Mouse (Mus musculus): ENCODE results near the gene Adam21. TPM values are rescaled to one million over a fixed set of nuclear protein-coding genes. Genes with fewer than 3 reads are reported as not detected.
A peak's percentile ranks its signal among the peaks of the same experiment; 100 is the strongest.
"Not testable (repeated sequence)": the region's sequence is repeated elsewhere in the genome, so short reads cannot be mapped to it uniquely, and the experiment has no call there.

Gene Adam21
- not detected for total RNA-seq (2021)
- long read RNA-seq, experiment 1: 0 reads
- long read RNA-seq, experiment 2: 0 reads

DNA sequence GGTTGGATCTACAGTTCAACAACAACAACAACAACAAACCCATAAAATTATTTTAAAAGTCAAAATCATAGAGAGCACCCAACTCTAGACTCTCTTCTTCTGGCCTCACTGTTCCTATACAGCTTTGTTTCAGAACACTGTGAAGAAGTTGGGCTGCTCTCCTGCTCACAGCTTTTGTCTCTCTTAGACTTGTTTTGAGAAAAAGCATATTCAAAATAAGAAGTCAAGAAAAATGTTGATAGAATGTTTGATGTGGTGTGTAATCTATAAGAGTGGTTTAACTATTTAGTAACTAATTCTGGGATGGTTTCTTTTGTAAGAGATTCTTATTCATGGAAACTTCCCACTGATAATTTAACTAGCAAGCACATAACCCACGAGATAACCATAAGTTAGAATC is at the start of gene Adam21:
TSS of gene Adam21 (minus strand) at position 101 of the 400 bp plus-strand sequence.
- DNase-seq: no peak

DNA sequence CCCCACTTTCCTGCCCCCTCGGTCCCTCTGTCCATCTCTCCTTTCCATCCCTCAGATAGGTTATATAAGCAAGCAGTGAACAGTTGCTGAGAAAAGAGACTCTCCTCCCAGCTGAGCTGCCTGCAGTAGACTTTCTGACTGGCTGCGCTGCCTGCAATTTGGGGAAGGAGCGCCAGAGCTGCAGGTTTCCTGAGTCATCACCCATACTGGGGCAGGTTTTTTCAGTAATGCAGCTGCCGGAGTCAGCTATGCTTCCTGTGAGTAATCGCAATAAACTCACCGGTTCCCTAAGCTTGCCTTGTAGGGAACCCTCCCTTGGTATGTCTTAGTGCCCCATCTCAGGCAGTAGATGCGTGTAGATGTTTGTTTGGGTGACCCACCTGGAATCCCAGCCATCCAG is 48.7 kb upstream of the Adam21 start:
- no peak for DNase-seq

DNA sequence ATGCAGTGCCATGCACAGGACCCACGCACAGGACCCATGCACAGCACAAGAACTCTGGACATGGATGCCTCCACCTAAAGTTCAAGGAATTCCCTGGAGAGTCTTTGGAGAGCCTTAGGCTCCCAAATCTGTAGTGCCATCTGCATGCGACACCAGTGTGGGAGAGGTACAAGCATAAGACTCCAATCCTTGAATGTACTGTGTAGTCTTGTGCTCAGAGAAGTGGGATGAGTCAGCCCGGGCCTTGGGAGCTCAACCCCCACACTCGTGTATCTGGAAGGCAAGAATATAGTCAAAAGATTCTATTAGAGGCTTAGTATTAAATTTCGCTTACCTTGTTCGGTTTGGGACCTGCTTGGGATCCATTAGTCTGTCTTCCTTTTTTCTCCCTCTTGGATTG is 47.5 kb upstream of the Adam21 start:
- no peak for DNase-seq

DNA sequence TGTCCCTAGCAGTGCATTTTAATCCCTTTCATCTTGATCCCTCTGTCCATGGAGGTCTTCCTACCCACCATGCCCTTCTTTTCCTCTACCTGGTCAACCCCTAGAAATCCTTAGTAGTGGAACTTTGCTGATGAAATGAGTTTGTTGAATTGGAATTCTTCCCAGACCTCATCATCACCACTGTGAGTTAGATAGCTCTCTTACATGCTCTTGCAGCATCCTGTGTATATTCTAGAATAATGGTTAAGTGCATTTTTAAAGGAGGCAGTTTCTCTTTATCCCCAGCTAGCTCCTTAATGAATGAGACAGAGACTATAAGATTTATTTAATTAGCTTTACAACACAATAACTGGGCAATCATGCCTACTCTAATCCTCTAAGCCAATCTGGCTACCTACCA is 41.2 kb upstream of the Adam21 start:
- no peak for DNase-seq

DNA sequence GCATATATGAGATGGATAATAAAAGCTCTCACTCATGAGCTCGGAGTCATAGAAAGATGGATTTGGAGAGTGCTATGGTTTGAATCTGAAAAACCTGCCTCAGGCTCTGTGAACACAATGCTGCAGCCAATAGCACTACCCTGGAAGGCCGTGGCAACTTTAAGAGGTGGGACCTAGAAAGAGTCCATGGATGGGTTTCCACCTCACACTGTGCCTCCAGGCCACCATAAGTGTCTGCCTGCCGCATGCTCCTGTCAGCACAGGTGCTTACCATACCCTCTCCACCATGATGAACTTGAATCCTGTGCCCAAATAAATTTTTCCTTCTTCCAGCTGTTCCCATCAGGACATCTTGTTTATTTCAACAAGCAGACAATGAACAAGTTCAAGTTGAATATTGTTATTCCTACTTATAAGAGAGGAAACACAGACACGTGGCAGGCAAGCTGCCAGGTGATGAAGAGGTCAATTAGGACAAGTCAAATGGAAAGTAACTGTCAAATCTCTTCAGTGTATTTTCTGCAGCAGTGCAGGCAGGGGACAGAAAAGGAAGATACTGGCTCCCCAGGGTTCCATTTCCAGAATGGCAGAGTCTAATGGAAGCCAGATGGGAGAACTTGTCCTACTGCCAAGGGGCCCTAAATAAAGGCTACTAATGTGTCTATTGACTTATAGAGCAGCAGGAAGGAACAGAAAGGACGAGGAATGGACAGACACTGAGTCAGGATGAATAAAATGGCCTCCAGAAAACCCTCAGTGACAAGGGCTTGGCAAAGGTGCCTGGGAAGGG is 36.9 kb upstream of the Adam21 start:
- no peak for DNase-seq

DNA sequence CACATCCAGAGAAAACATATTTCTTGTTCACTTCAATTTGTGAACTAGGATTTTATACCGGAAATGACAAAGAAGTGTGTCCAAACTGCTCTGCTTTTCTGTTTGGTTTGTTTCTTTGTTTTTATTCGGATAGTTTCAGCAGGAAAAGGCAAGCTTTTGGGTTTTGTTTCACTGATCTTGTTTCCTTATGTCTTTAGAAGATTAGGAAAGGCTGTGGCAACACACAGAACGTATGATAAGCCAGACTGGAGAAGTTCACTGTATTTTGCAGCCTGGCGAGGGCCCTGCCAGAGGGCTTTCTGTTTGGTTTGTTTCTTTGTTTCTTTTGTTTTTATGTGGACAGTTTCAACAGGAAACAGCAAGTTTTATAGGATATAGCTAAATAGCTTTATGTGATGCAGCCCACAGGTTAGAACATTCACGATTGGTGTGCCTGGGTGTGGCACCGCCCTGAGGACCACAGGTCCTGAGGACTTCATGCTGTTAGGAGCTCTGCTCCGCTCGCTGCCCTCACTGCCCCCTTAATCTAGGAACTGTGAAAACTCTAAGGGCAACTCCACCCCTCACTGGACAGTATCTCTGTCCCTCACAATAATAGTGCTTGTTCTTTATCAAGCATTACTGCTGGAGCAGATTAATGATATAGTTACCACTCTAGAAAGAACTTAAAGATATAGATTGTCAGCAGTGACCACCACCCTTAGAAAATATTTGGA is 28.4 kb upstream of the Adam21 start:
- no peak for DNase-seq

DNA sequence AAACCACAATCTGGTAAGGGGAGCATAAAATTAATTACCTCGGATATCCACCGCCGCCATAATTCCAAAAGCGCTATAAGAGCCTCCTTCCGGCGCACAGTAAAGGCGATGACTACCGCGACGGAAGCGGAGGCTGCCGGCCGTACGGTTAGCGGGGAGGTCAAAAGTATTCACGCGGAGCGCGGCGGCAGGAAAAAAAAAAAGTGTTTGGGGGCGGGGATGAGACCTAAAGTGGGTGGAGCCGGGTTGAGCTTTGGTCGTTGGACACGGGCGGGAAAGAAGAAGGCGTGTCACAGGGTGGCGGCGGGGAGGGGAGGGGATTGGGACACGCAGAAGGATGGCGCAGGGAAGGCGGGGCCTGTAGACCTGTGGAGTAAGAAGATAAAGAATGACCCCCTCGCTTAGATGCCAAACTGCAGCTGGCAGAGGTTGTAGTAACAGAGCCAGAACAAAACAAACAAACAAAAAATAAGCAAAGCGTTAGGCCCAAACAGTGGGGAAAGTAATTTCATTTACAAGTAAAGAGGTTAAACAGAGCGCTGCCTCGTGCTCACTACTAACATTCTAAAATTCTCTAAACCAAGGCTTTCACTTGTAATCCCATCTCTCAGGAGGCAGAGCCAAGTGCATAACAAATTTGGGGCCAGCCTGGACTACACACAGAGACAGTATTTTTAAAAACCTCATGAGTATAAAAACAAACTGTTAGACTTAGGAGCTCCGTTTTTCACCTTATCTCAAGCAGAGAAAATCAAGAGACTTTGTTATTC is 26.8 kb upstream of the Adam21 start, which contains the start of gene Med6:
TSS of gene Med6 (minus strand) at position 107 of the 770 bp plus-strand sequence.
- peak; percentile 93 for DNase-seq

DNA sequence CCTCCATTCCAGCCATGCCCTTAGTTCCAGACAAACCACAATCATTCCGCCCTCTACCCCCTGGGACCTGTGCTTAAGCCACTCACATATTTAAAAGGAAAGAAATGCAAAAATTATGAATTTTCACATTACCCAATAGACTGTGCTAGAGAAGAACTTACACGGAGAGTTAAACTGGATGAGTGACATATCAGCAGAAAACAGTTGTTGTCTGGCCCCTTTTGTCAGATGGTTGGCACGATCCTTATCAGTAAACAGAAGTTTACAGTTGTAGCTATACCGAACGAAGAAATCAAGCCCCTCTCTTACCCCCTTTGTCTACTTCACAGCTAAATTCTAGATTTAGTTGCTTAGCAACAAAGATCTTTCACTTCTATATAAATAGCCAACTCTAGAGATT is 343 bp downstream of the Adam21 start:
- DNase-seq: no peak

DNA sequence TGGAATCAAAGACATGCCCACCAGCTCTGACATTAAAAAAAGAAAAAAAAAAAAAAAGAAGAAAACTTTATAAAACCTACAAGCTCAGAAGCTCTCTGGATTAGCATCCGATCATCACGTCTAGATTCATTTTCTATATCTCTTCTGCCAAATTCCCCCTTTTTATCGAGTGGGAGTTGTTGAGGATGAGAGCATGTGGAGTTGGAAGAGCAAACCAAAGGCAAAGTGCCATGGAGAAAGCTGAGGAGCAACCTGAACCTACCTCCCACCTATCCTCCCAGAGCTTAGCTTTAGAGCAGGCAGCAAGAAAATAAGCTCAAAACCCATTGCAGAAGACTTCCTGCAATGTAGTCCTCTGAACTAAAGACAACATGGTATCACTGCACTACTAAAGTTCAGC is 4.1 kb downstream of the Adam21 start:
- no peak for DNase-seq

DNA sequence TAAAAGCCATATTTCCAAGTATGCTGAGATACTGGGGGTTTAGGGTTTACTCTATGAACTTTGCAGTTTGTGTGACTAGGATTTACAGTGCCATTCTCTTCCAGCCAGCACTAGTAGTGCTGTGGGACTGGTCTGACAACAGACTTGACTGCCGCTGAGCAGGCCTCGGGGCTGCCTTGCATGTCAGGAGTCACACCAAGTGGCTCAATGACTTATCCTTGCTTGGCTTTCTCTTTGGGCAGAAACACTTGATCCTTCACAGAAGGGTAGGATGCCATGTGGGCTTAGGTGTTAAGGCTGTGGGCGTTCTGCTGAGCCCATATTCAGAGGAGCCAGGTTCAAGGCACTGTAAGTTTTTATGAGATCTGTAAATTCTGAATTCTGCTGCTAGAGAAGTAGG is 19.0 kb downstream of the Adam21 start:
- DNase-seq: no peak

DNA sequence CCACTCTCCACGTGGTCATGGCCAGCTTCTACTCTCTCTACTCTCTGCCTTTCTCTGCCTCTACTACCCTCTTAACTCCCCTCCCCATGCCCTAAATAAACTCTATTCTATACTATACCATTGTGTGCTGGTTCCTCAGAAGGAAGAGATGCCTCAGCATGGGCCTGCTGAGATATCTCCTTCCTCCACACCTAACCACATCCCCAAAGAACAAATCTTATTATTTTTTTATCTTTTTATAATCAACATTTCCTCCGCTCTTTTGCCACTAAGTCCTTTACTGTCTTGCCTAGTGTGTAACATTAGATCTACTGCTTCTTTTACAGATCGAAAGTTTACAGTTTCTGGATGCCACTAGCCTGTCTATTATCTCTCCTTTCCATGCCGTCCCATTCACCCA is 21.1 kb downstream of the Adam21 start:
- DNase-seq: no peak

DNA sequence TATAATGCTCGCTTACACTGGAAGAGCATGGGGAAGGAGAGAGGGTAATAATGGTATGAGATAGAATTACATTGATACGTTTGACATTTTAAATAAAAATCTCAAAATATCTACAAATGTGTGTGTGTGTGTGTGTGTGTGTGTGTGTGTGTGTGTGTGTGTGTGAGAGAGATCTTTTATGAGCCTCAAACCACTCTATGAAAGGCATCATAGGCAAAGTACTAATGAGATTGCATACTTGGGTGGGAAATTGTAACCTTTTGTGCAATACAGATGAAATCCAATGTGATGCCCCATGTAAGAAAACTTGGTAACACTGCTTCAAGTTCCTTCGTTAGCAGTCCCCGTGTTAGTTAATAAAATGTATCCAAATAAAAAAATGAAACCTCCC is 35.2 kb downstream of the Adam21 start:
- DNase-seq: no peak

DNA sequence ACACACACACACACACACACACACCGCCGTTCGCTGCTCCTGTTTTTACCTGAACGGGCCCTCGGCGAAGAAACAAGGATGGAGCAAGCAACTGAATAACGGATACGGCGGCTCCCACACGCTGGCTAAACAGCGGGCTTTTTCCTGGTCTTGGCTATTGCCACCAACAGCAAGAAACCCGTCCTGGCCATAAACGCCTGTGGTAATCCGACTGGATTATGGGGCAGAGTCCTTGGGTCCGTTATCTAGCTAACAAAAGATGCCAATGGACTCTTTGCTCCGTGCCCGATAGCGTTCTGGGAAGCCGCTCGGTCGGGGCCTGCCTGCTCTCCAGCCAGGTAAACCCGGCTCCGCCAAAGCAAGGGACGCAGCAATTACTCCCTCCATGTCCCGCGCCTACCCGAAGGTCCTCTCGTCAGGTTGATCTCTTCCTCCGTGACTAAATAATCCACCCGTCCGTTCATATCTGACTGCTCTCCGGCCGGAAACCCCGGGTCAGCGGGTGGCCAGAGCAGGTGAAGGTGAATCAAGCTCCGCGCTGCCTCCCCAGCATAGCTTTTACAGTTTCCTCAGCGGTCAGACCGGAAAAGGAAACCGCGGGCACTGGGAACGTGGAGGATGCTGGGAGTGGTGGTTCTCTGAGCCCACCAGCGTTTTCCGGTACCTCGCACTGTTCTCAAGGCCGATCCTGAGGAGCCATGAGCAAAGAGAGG is 35.8 kb downstream of the Adam21 start, which contains the start of the genes Gm20498 and Synj2bp:
TSS of gene Gm20498 (minus strand) at position 590 of the 713 bp plus-strand sequence.
TSS of gene Synj2bp (minus strand) at position 596 of the 713 bp plus-strand sequence.
- DNase-seq: peak; percentile 90

DNA sequence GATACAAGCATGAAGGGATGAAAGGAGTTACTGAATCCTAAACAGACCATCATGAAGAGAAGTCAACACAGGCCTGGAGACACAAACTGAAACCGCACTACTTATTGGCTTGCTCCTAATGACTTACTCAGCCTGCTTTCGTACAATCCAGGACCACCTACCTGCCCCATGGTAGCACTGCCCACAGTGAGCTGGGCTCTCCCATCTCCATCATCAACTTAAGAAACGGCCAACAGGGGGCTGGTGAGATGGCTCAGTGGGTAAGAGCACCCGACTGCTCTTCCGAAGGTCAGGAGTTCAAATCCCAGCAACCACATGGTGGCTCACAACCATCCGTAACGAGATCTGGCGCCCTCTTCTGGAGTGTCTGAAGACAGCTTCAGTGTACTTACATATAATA is 37.7 kb downstream of the Adam21 start:
- not testable (repeated sequence) for DNase-seq

Other genes starting within 250 kb of the Adam21 start
- gene Slc8a3, start 235.3 kb downstream of the Adam21 start, total RNA-seq (2021): 1 to 10 TPM; 1.9 to 2.3 TPM
- gene Gm4787, start 189.0 kb downstream of the Adam21 start, total RNA-seq (2021): 1 to 10 TPM in 1 of 2 experiments, under 1 TPM in 1; 0.66 to 2.6 TPM
- gene Adam4, start 146.5 kb downstream of the Adam21 start, total RNA-seq (2021): 1 to 10 TPM in 1 of 2 experiments, under 1 TPM in 1; 0.96 to 2.5 TPM
- gene Cox16, start 83.3 kb downstream of the Adam21 start, total RNA-seq (2021): 100 to 1,000 TPM; 101 to 111 TPM
- 10 to 100 TPM; 33.6 to 36.8 TPM for gene Gm20498, start 35.6 kb downstream of the Adam21 start, total RNA-seq (2021)
- 10 to 100 TPM; 32.7 to 33.4 TPM for gene Synj2bp, start 35.6 kb downstream of the Adam21 start, total RNA-seq (2021)
- gene Med6, start 26.5 kb upstream of the Adam21 start, total RNA-seq (2021): 10 to 100 TPM; 25.0 to 25.9 TPM
- 1 to 10 TPM; 3.6 to 6.8 TPM for gene Ttc9, start 62.8 kb upstream of the Adam21 start, total RNA-seq (2021)
- 1 to 10 TPM; 1.1 to 2.0 TPM for gene Map3k9, start 212.7 kb upstream of the Adam21 start, total RNA-seq (2021)

Measured in adrenal gland, postnatal 10 days (tissue).